Comparison of ENCODE assay signal across 10 mouse cellular contexts in genomic region chr5:76590009-76590408, GRCm38 (mm10). TPM values are rescaled to one million over a fixed set of nuclear protein-coding genes. Genes with fewer than 3 reads are reported as not detected.
DNase-seq lines count a peak whose midpoint lies in the region; ATAC-seq and TF ChIP-seq lines count a peak whose summit lies in the region.
"Had no signal": no experiment of that assay in that cellular context is flagged by ENCODE, and none has a peak within 500 bp of the region (broad histone marks: within the 10 kb centered on the region; RNA-seq: fewer than 3 reads in every experiment).

No protein-coding gene starts in this region.

- DNase-seq in hindbrain, embryonic 10.5 days (ENCODE audit: low spot score): no peak
- peak; percentile 44 for DNase-seq in MEL (ENCODE audit: low read depth, low spot score)
- DNase-seq in forebrain, postnatal 0 days: no peak
- no peak for DNase-seq in adrenal gland, postnatal 25 days
- DNase-seq in lung, postnatal 4 days: no peak
- DNase-seq: gastrocnemius, postnatal 14 days; layer of hippocampus, adult 9-11 months had no signal

- peaks cover 4% of the 10 kb centered on the region; the same call in 1 of the 2 replicates for H3K79me2 ChIP-seq in MEL (ENCODE audit: control insufficient read depth, insufficient read depth, low read length, poor library complexity)

- no peaks in the 10 kb centered on the region for H3K9me3 ChIP-seq in hindbrain, embryonic 10.5 days
- no peaks in the 10 kb centered on the region for H3K9me3 ChIP-seq in hindbrain, embryonic 16.5 days (ENCODE audit: control insufficient read depth, low read length)
- no peaks in the 10 kb centered on the region for H3K9me3 ChIP-seq in MEL (replicated peaks; ENCODE audit: insufficient read depth, low read length)
- H3K9me3 ChIP-seq in forebrain, postnatal 0 days (ENCODE audit: low read length): no peaks in the 10 kb centered on the region
- H3K9me3 ChIP-seq in midbrain, embryonic 13.5 days: no peaks in the 10 kb centered on the region
- no peaks in the 10 kb centered on the region for H3K9me3 ChIP-seq in heart, embryonic 12.5 days (replicated peaks)

- peak overlapping the region; percentile 92 for H3K4me3 ChIP-seq in hindbrain, embryonic 10.5 days
- H3K4me3 ChIP-seq in hindbrain, embryonic 16.5 days (ENCODE audit: low read length): no peak overlapping the region
- H3K4me3 ChIP-seq in MEL (ENCODE audit: control insufficient read depth in 1 of 2, insufficient read depth in 1 of 2, low read depth in 2 of 2, low read length in 2 of 2): peak overlapping the region in 1 of 2 experiments; percentile 96; a peak in 1 of 4 replicates
- H3K4me3 ChIP-seq in forebrain, postnatal 0 days (ENCODE audit: low read depth, low read length): no peak overlapping the region
- H3K4me3 ChIP-seq in midbrain, embryonic 13.5 days (replicated peaks): no peak overlapping the region
- H3K4me3 ChIP-seq in heart, embryonic 12.5 days: no peak overlapping the region

- no peak overlapping the region for H3K9ac ChIP-seq in hindbrain, embryonic 16.5 days (ENCODE audit: low read depth, low read length)
- H3K9ac ChIP-seq in MEL (ENCODE audit: control insufficient read depth, low read depth, low read length, poor library complexity, severe bottlenecking): no peak overlapping the region; the same call in 1 of the 2 replicates
- H3K9ac ChIP-seq in forebrain, postnatal 0 days: no peak overlapping the region
- no peak overlapping the region for H3K9ac ChIP-seq in midbrain, embryonic 13.5 days (replicated peaks)
- H3K9ac ChIP-seq in heart, embryonic 12.5 days: no peak overlapping the region

- no peak for TF ChIP-seq RAD21 in MEL (IDR thresholded peaks at IDR 0.05; ENCODE audit: low read depth, low read length)

- 84% methylated on average over 2 of the region's 2 CpGs for WGBS in hindbrain, embryonic 10.5 days
- 72% methylated on average over 2 of the region's 2 CpGs for WGBS in hindbrain, embryonic 16.5 days
- WGBS in forebrain, postnatal 0 days: 85% methylated on average over 2 of the region's 2 CpGs
- WGBS in midbrain, embryonic 13.5 days: 82% methylated on average over 2 of the region's 2 CpGs
- 85% methylated on average over 2 of the region's 2 CpGs for WGBS in heart, embryonic 12.5 days

- TF ChIP-seq POLR2A in MEL (IDR thresholded peaks at IDR 0.05; ENCODE audit: control insufficient read depth in 1 of 2, insufficient read depth in 1 of 2, low read depth in 1 of 2, low read length in 2 of 2, poor library complexity in 1 of 2): no peak

- no peaks in the 10 kb centered on the region for H3K27me3 ChIP-seq in hindbrain, embryonic 10.5 days (ENCODE audit: insufficient read depth, poor library complexity, severe bottlenecking)
- no peaks in the 10 kb centered on the region for H3K27me3 ChIP-seq in hindbrain, embryonic 16.5 days (replicated peaks; ENCODE audit: control insufficient read depth, insufficient read depth, low read length)
- H3K27me3 ChIP-seq in MEL (ENCODE audit: control insufficient read depth in 1 of 2, insufficient read depth in 2 of 2, low read length in 2 of 2): no peaks in the 10 kb centered on the region
- no peaks in the 10 kb centered on the region for H3K27me3 ChIP-seq in forebrain, postnatal 0 days (ENCODE audit: insufficient read depth, low read length)
- H3K27me3 ChIP-seq in midbrain, embryonic 13.5 days: no peaks in the 10 kb centered on the region
- H3K27me3 ChIP-seq in heart, embryonic 12.5 days (replicated peaks): no peaks in the 10 kb centered on the region

- peaks cover 20% of the 10 kb centered on the region for H3K4me1 ChIP-seq in hindbrain, embryonic 10.5 days (replicated peaks)
- peaks cover 5% of the 10 kb centered on the region for H3K4me1 ChIP-seq in hindbrain, embryonic 16.5 days (ENCODE audit: control insufficient read depth, insufficient read depth, low read depth, low read length)
- peaks cover 7 to 12% of the 10 kb centered on the region in 2 experiments for H3K4me1 ChIP-seq in MEL (ENCODE audit: control insufficient read depth in 1 of 2, insufficient read depth in 2 of 2, low read length in 2 of 2)
- H3K4me1 ChIP-seq in forebrain, postnatal 0 days (ENCODE audit: insufficient read depth): no peaks in the 10 kb centered on the region
- peaks cover 17% of the 10 kb centered on the region for H3K4me1 ChIP-seq in midbrain, embryonic 13.5 days (replicated peaks)
- H3K4me1 ChIP-seq in heart, embryonic 12.5 days (replicated peaks): 0 out of 2 replicates have a peak, but pooled peaks cover 4% of the 10 kb centered on the region

- no peak for TF ChIP-seq EP300 in MEL (IDR thresholded peaks at IDR 0.05; ENCODE audit: low read depth in 1 of 2, low read length in 2 of 2)

- H3K36me3 ChIP-seq in hindbrain, embryonic 10.5 days: peaks cover 39% of the 10 kb centered on the region
- H3K36me3 ChIP-seq in hindbrain, embryonic 16.5 days (ENCODE audit: control insufficient read depth, insufficient read depth, low read length): no peaks in the 10 kb centered on the region; the same call in 1 of the 2 replicates
- H3K36me3 ChIP-seq in MEL (ENCODE audit: control insufficient read depth in 1 of 2, insufficient read depth in 2 of 2, low read length in 2 of 2): peaks cover 0 to 14% of the 10 kb centered on the region in 2 experiments; a peak in 3 of 4 replicates
- peaks cover 15% of the 10 kb centered on the region; the same call in 1 of the 2 replicates for H3K36me3 ChIP-seq in forebrain, postnatal 0 days (ENCODE audit: insufficient read depth)
- H3K36me3 ChIP-seq in midbrain, embryonic 13.5 days: peaks cover 23% of the 10 kb centered on the region
- peaks cover 23% of the 10 kb centered on the region for H3K36me3 ChIP-seq in heart, embryonic 12.5 days

- ATAC-seq in hindbrain, embryonic 16.5 days: no peak
- no peak for ATAC-seq in forebrain, postnatal 0 days
- no peak for ATAC-seq in midbrain, embryonic 13.5 days
- no peak for ATAC-seq in heart, embryonic 12.5 days (ENCODE audit: insufficient number of reproducible peaks, low FRiP score)

- no peak overlapping the region for H3K27ac ChIP-seq in hindbrain, embryonic 10.5 days
- H3K27ac ChIP-seq in hindbrain, embryonic 16.5 days (ENCODE audit: low read depth, low read length): no peak overlapping the region
- H3K27ac ChIP-seq in MEL (ENCODE audit: control insufficient read depth, low read depth, low read length): no peak overlapping the region
- no peak overlapping the region for H3K27ac ChIP-seq in forebrain, postnatal 0 days (ENCODE audit: low read depth, low read length)
- no peak overlapping the region for H3K27ac ChIP-seq in midbrain, embryonic 13.5 days
- H3K27ac ChIP-seq in heart, embryonic 12.5 days (ENCODE audit: poor library complexity, severe bottlenecking): no peak overlapping the region

- TF ChIP-seq CTCF in MEL (IDR thresholded peaks at IDR 0.05 in 2 of 3, conservative IDR thresholded peaks at IDR 0.05 in 1 of 3; ENCODE audit: control insufficient read depth in 1 of 3, insufficient read depth in 1 of 3, low read depth in 2 of 3, low read length in 3 of 3, poor library complexity in 1 of 3, severe bottlenecking in 1 of 3): no peak
- TF ChIP-seq CTCF in forebrain, postnatal 0 days (IDR thresholded peaks at IDR 0.05; ENCODE audit: low read depth): no peak

- no peak overlapping the region; the same call in 1 of the 2 replicates for H3K4me2 ChIP-seq in hindbrain, embryonic 16.5 days (ENCODE audit: low read length)
- peak overlapping the region; percentile 78; the same call in 1 of the 2 replicates for H3K4me2 ChIP-seq in forebrain, postnatal 0 days (ENCODE audit: low read depth)
- peak overlapping the region; percentile 79; the same call in 1 of the 2 replicates for H3K4me2 ChIP-seq in midbrain, embryonic 13.5 days (replicated peaks)
- no peak overlapping the region for H3K4me2 ChIP-seq in heart, embryonic 12.5 days

TF ChIP-seq in MEL, 35 proteins besides CTCF, POLR2A, EP300 and RAD21:
- TF ChIP-seq ZNF384 (IDR thresholded peaks at IDR 0.05; ENCODE audit: low read depth, low read length) (peak; percentile 90), HCFC1 (IDR thresholded peaks at IDR 0.05; ENCODE audit: low read depth, low read length) (no peak), TBP (IDR thresholded peaks at IDR 0.05; ENCODE audit: low read depth, low read length) (no peak), E2F4 (IDR thresholded peaks at IDR 0.05; ENCODE audit: borderline replicate concordance, low read depth, low read length) (no peak), ZKSCAN1 (IDR thresholded peaks at IDR 0.05; ENCODE audit: low read depth, low read length) (0 out of 2 replicates have a peak, but pooled peaks have one; percentile 8), ELF1 (IDR thresholded peaks at IDR 0.05; ENCODE audit: low read depth, low read length) (no peak)
TF ChIP-seq in MEL: peak in this region for 2.

RNA-seq across cellular contexts. Expression of gene Cep135, which starts 1.5 kb away (rescaled TPM):
- polyA plus RNA-seq in hindbrain, embryonic 10.5 days (2016; fragmentation: Nextera tagmentation; extraction: Ambion mirVana): 7.2 and 10.0 TPM in 2 replicates
- 3.1 and 3.4 TPM in 2 replicates for polyA plus RNA-seq in hindbrain, embryonic 16.5 days (2015; fragmentation: Nextera tagmentation; extraction: Ambion mirVana)
- total RNA-seq in MEL (2012; rRNA removed): 9.3 and 9.7 TPM in 2 replicates
- polyA plus RNA-seq in MEL (2012; ENCODE audit: insufficient read depth in 1 of 2, insufficient read length in 2 of 2, low read depth in 1 of 2, low replicate concordance in 2 of 2, missing spikeins in 1 of 2): 1 to 10 TPM in 1 of 2 experiments, not detected in 1; 9.2 TPM
- total RNA-seq in forebrain, postnatal 0 days (2014; rRNA removed): 6.2 and 8.3 TPM in 2 replicates
- polyA plus RNA-seq in forebrain, postnatal 0 days (2015; fragmentation: Nextera tagmentation; extraction: Ambion mirVana): 1.6 and 2.8 TPM in 2 replicates
- polyA plus RNA-seq in midbrain, embryonic 13.5 days (2015; fragmentation: Nextera tagmentation; extraction: Ambion mirVana): 4.4 and 4.6 TPM in 2 replicates
- total RNA-seq in adrenal gland, postnatal 25 days (2021): 6.8 and 6.9 TPM in 2 replicates
- polyA plus RNA-seq in heart, embryonic 12.5 days (2016; fragmentation: Nextera tagmentation; extraction: Ambion mirVana): 8.5 and 9.8 TPM in 2 replicates

Comparison
In these comparisons a context has a peak if more than half of its experiments do, and no peak if none do; other contexts are left out.
1. H3K4me2 ChIP-seq: peak in forebrain, postnatal 0 days (single experiment) and midbrain, embryonic 13.5 days (single experiment); none in hindbrain, embryonic 16.5 days (single experiment) and heart, embryonic 12.5 days (single experiment).